ENCODE assay signal across 17 mouse cellular contexts in genomic region chr16:31936568-31936967, GRCm38 (mm10). TPM values are rescaled to one million over a fixed set of nuclear protein-coding genes. Genes with fewer than 3 reads are reported as not detected.
"Had no signal": no experiment of that assay in that cellular context is flagged by ENCODE, and none has a peak within 500 bp of the region (broad histone marks: within the 10 kb centered on the region; RNA-seq: fewer than 3 reads in every experiment).

No protein-coding gene starts in this region.

- H3K4me3 ChIP-seq: kidney, embryonic 15.5 days; limb, embryonic 13.5 days; liver, embryonic 15.5 days; lung, embryonic 15.5 days; midbrain, embryonic 15.5 days; neural tube, embryonic 13.5 days had no signal

- H3K36me3 ChIP-seq: kidney, embryonic 15.5 days; limb, embryonic 13.5 days; liver, embryonic 15.5 days; lung, embryonic 15.5 days; midbrain, embryonic 15.5 days; neural tube, embryonic 13.5 days had no signal

- DNase-seq: kidney, adult 18-20 months; kidney, postnatal 14 days; layer of hippocampus, postnatal 36 days; left cerebral cortex, postnatal 4 days; retina, postnatal 1 day; right cerebral cortex, postnatal 4 days; spleen, adult 18-20 months; thymus, adult 2 months; thymus, postnatal 25 days had no signal

- H3K27ac ChIP-seq: kidney, embryonic 15.5 days; limb, embryonic 13.5 days; liver, embryonic 15.5 days; lung, embryonic 15.5 days; midbrain, embryonic 15.5 days; neural tube, embryonic 13.5 days had no signal

- ATAC-seq: midbrain, embryonic 15.5 days had no signal

- H3K9ac ChIP-seq: kidney, embryonic 15.5 days; limb, embryonic 13.5 days; liver, embryonic 15.5 days; lung, embryonic 15.5 days; midbrain, embryonic 15.5 days; neural tube, embryonic 13.5 days had no signal

- H3K9me3 ChIP-seq: kidney, embryonic 15.5 days; liver, embryonic 15.5 days; midbrain, embryonic 15.5 days; neural tube, embryonic 13.5 days had no signal

- H3K4me2 ChIP-seq: kidney, embryonic 15.5 days; limb, embryonic 13.5 days; liver, embryonic 11.5 days; liver, embryonic 15.5 days; lung, embryonic 15.5 days; midbrain, embryonic 15.5 days; neural tube, embryonic 13.5 days had no signal

RNA-seq across cellular contexts. Expression of gene Pigz, which starts 2.9 kb away (rescaled TPM):
- total RNA-seq: megakaryocyte-erythroid progenitor cell, adult 5-6 weeks had no signal

RNA-seq across cellular contexts. Expression of gene Meltf, which starts 58.0 kb away (rescaled TPM):
- total RNA-seq: megakaryocyte-erythroid progenitor cell, adult 5-6 weeks had no signal
